Mouse (Mus musculus) myocyte (in vitro differentiated cells): ENCODE measurements around the gene Cpa4. TPM values are rescaled to one million over a fixed set of nuclear protein-coding genes. Genes with fewer than 3 reads are reported as not detected.

ENCODE experiments used
- H3K27me3 ChIP-seq: one replicate; pipeline ENCODE4 v1.6.1; 2011; ENCODE audit not compliant: control insufficient read depth, insufficient read depth, insufficient read length
- H3K36me3 ChIP-seq: one replicate; pipeline ENCODE4 v1.6.1; 2011; ENCODE audit not compliant: control insufficient read depth, insufficient read depth
- H3K4me2 ChIP-seq: one replicate; pipeline ENCODE4 v1.6.1; 2011; ENCODE audit warnings: low read depth, control low read depth
- H3K4me3 ChIP-seq: one replicate; pipeline ENCODE4 v1.5.1; 2011; ENCODE audit warnings: mild to moderate bottlenecking, control low read depth, moderate library complexity
- H3K79me2 ChIP-seq: one replicate; pipeline ENCODE4 v1.6.1; 2011; ENCODE audit not compliant: control insufficient read depth, insufficient read depth
- H3ac ChIP-seq: one replicate; pipeline ENCODE4 v1.6.1; 2011; ENCODE audit not compliant: control insufficient read depth, insufficient read length
- CEBPB ChIP-seq: IDR thresholded peaks from 2 replicates; pipeline ENCODE4 v1.6.1; 2011; ENCODE audit warnings: mild to moderate bottlenecking, moderate library complexity; ENCODE audit not compliant: poor library complexity, insufficient read depth, severe bottlenecking
- E2F4 ChIP-seq: IDR thresholded peaks from one replicate; pipeline ENCODE4 v1.6.1; 2011; ENCODE audit warnings: mild to moderate bottlenecking, control low read depth, moderate library complexity; ENCODE audit not compliant: insufficient read depth
- MAX ChIP-seq: IDR thresholded peaks from one replicate; pipeline ENCODE4 v1.6.1; 2011; ENCODE audit warnings: low read depth, mild to moderate bottlenecking, control low read depth
- MYOD1 ChIP-seq, 3 experiments: IDR thresholded peaks; one replicate each; pipeline ENCODE4 v1.6.1; 2011; ENCODE audit warnings: control low read depth in 2 of 3, low read depth in 2 of 3, mild to moderate bottlenecking in 2 of 3, moderate library complexity in 1 of 3; ENCODE audit not compliant: insufficient read length in 2 of 3, control insufficient read depth in 1 of 3
- MYOG ChIP-seq, 3 experiments: IDR thresholded peaks; one replicate each; pipeline ENCODE4 v1.6.1; 2011; ENCODE audit warnings: control low read depth in 2 of 3, low read depth in 2 of 3, mild to moderate bottlenecking in 2 of 3; ENCODE audit not compliant: insufficient read length in 2 of 3, control insufficient read depth in 1 of 3, insufficient read depth in 1 of 3
- POLR2A ChIP-seq: IDR thresholded peaks from one replicate; pipeline ENCODE4 v1.6.1; 2011; ENCODE audit warnings: low read depth, mild to moderate bottlenecking, control low read depth, moderate library complexity; ENCODE audit not compliant: insufficient read length
- POLR2AphosphoS2 ChIP-seq: IDR thresholded peaks from one replicate; pipeline ENCODE4 v1.6.1; 2011; ENCODE audit warnings: low read depth, control low read depth; ENCODE audit not compliant: insufficient read length
- REST ChIP-seq: IDR thresholded peaks from one replicate; pipeline ENCODE4 v1.6.1; 2011; ENCODE audit warnings: mild to moderate bottlenecking, control low read depth, moderate library complexity; ENCODE audit not compliant: insufficient read depth, insufficient read length
- SRF ChIP-seq: IDR thresholded peaks from one replicate; pipeline ENCODE4 v1.6.1; 2011; ENCODE audit warnings: low read depth; ENCODE audit not compliant: control insufficient read depth, insufficient read length
- TCF12 ChIP-seq: IDR thresholded peaks from one replicate; pipeline ENCODE4 v1.6.1; 2011; ENCODE audit warnings: mild to moderate bottlenecking, control low read depth; ENCODE audit not compliant: poor library complexity, insufficient read depth, severe bottlenecking
- TCF3 ChIP-seq: IDR thresholded peaks from one replicate; pipeline ENCODE4 v1.6.1; 2011; ENCODE audit warnings: low read depth, control low read depth; ENCODE audit not compliant: insufficient read length
- USF1 ChIP-seq: IDR thresholded peaks from one replicate; pipeline ENCODE4 v1.6.1; 2011; ENCODE audit warnings: low read depth, mild to moderate bottlenecking, control low read depth, moderate library complexity
- polyA plus RNA-seq: library from polyadenylated mRNA; unstranded; fragments of >200 nt; fragmentation: generic; extraction: Trizol; gene quantifications from one replicate; pipeline ENCODE4 v1.2.1, GENCODE M21; 2012; ENCODE audit warnings: missing spikeins

Cpa4 gene
- polyA plus RNA-seq, 1 experiment: 0.01 TPM

- no peak overlapping the region for H3ac ChIP-seq
- no peaks in the 10 kb centered on the region for H3K36me3 ChIP-seq
- H3K79me2 ChIP-seq: no peaks in the 10 kb centered on the region
- H3K4me3 ChIP-seq: no peak overlapping the region
- TF ChIP-seq REST (no peak), USF1 (no peak), TCF3 (no peak), E2F4 (no peak), SRF (no peak), POLR2A (no peak), CEBPB (no peak), MYOD1 (IDR thresholded peaks at IDR 0.05; ENCODE audit: control insufficient read depth in 1 of 3, insufficient read length in 2 of 3, low read depth in 2 of 3) (no peak), MAX (no peak), TCF12 (no peak), MYOG (IDR thresholded peaks at IDR 0.05; ENCODE audit: control insufficient read depth in 1 of 3, insufficient read depth in 1 of 3, insufficient read length in 2 of 3, low read depth in 2 of 3) (no peak), POLR2AphosphoS2 (no peak)
- H3K27me3 ChIP-seq: no peaks in the 10 kb centered on the region
- H3K4me2 ChIP-seq: no peak overlapping the region
Observed at GRCm38 (mm10) chr6:30547274-30547645, 20.9 kb upstream of the Cpa4 start.

- TF ChIP-seq CEBPB (peak; percentile 60; the same call in 1 of the 2 replicates), MAX (no peak), TCF12 (no peak), SRF (peak; percentile 31), MYOG (IDR thresholded peaks at IDR 0.05; ENCODE audit: control insufficient read depth in 1 of 3, insufficient read depth in 1 of 3, insufficient read length in 2 of 3, low read depth in 2 of 3) (no peak), MYOD1 (IDR thresholded peaks at IDR 0.05; ENCODE audit: control insufficient read depth in 1 of 3, insufficient read length in 2 of 3, low read depth in 2 of 3) (no peak), USF1 (no peak), REST (no peak), POLR2A (no peak)
- Histone ChIP-seq H3K4me3 (no peak overlapping the region), H3K36me3 (no peaks in the 10 kb centered on the region), H3K27me3 (no peaks in the 10 kb centered on the region), H3K79me2 (no peaks in the 10 kb centered on the region), H3K4me2 (no peak overlapping the region), H3ac (no peak overlapping the region)
Observed at GRCm38 (mm10) chr6:30547656-30548306, 20.4 kb upstream of the Cpa4 start.

DNA sequence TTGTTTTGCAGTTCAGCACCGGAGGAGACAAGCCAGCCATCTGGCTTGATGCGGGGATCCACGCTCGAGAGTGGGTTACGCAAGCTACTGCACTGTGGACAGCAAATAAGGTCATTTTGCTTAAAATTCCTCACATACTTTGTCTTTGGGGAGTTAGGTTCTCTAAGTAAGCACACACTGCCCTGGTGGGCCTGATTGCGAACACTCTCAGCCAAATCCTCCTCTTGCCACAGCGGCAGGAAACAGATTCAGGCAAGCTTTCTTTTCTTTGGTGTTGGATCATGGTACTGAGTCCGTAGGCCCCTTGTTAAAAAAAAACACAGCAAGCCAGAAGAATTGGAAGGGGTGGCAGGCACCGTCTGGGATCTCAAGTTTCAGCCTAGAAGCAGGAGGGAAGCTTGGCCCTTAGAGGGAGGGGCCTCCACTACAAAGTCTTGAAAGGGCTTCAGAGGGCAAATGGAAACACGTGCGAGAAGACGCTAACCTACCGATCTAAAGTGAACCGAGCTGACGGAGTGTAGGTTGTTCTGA lies 18.9 kb upstream of the Cpa4 start:
- H3K79me2 ChIP-seq: no peaks in the 10 kb centered on the region
- H3K4me3 ChIP-seq: no peak overlapping the region
- H3ac ChIP-seq: no peak overlapping the region
- no peaks in the 10 kb centered on the region for H3K36me3 ChIP-seq
- no peak overlapping the region for H3K4me2 ChIP-seq
- TF ChIP-seq TCF3 (no peak), SRF (no peak), REST (no peak), E2F4 (no peak), MAX (no peak), MYOD1 (IDR thresholded peaks at IDR 0.05; ENCODE audit: control insufficient read depth in 1 of 3, insufficient read length in 2 of 3, low read depth in 2 of 3) (no peak), TCF12 (no peak), POLR2A (no peak), POLR2AphosphoS2 (no peak), MYOG (IDR thresholded peaks at IDR 0.05; ENCODE audit: control insufficient read depth in 1 of 3, insufficient read depth in 1 of 3, insufficient read length in 2 of 3, low read depth in 2 of 3) (no peak), USF1 (no peak), CEBPB (no peak)
- no peaks in the 10 kb centered on the region for H3K27me3 ChIP-seq

GRCm38 (mm10) chr6:30550496-30551192 lies 17.5 kb upstream of the Cpa4 start:
- H3K4me2 ChIP-seq: no peak overlapping the region
- no peak overlapping the region for H3ac ChIP-seq
- H3K27me3 ChIP-seq: no peaks in the 10 kb centered on the region
- TF ChIP-seq REST (no peak), MYOD1 (IDR thresholded peaks at IDR 0.05; ENCODE audit: control insufficient read depth in 1 of 3, insufficient read length in 2 of 3, low read depth in 2 of 3) (peak in 2 of 3 experiments; percentile 41 to 47), POLR2A (no peak), MAX (no peak), MYOG (IDR thresholded peaks at IDR 0.05; ENCODE audit: control insufficient read depth in 1 of 3, insufficient read depth in 1 of 3, insufficient read length in 2 of 3, low read depth in 2 of 3) (peak in 1 of 3 experiments; percentile 49), USF1 (no peak), POLR2AphosphoS2 (no peak), CEBPB (peak; percentile 92), TCF3 (no peak), TCF12 (no peak), SRF (no peak), E2F4 (no peak)
- H3K79me2 ChIP-seq: no peaks in the 10 kb centered on the region
- H3K36me3 ChIP-seq: no peaks in the 10 kb centered on the region
- no peak overlapping the region for H3K4me3 ChIP-seq
